Mouse (Mus musculus): ENCODE measurements around the gene Enox1. TPM values are rescaled to one million over a fixed set of nuclear protein-coding genes. Genes with fewer than 3 reads are reported as not detected.
"Not testable (repeated sequence)": the region's sequence is repeated elsewhere in the genome, so short reads cannot be mapped to it uniquely, and the experiment has no call there.

Enox1 gene
- 0.88 and 1.1 TPM in 2 replicates for polyA plus RNA-seq (2012; rRNA removed)

GRCm38 (mm10) chr14:77156222-77156910 lies at the start of gene Enox1:
Enox1 (plus strand) TSS chr14:77156763.
- WGBS: under 1% methylated on average over 73 of the region's 73 CpGs

GRCm38 (mm10) chr14:77110622-77111021 lies 45.9 kb upstream of the Enox1 start:
- WGBS: 90% methylated on average over 5 of the region's 5 CpGs

More at GRCm38 (mm10) chr14:77156222-77156910, at the start of gene Enox1:
- Histone ChIP-seq H3K4me1 (ENCODE audit: control insufficient read depth, insufficient read depth, low read length) (no peaks in the 10 kb centered on the region), H3K27ac (ENCODE audit: insufficient read depth, low read depth, low read length) (no peak within 1 kb of the TSS), H3K27me3 (replicated peaks; ENCODE audit: control insufficient read depth, insufficient read depth, low read length) (peaks cover 4% of the 10 kb centered on the region; the same call in 1 of the 2 replicates), H3K4me3 (ENCODE audit: insufficient read depth, low read depth, low read length) (peak within 1 kb of the TSS; percentile 42), H3K36me3 (ENCODE audit: control insufficient read depth, insufficient read depth, low read length) (no peaks in the 10 kb centered on the region)
- TF ChIP-seq POLR2A (IDR thresholded peaks at IDR 0.05; ENCODE audit: low read depth, low read length): no peak
- peak; percentile 23 for DNase-seq

GRCm38 (mm10) chr14:77130612-77131011 lies 26.0 kb upstream of the Enox1 start:
- H3K4me1 ChIP-seq (ENCODE audit: control insufficient read depth, insufficient read depth, low read length): no peaks in the 10 kb centered on the region
- no peaks in the 10 kb centered on the region for H3K27me3 ChIP-seq (replicated peaks; ENCODE audit: control insufficient read depth, insufficient read depth, low read length)
- 96% methylated on average over 5 of the region's 5 CpGs for WGBS
- no peak for DNase-seq
- H3K4me3 ChIP-seq (ENCODE audit: insufficient read depth, low read depth, low read length): no peak overlapping the region
- no peak for TF ChIP-seq POLR2A (IDR thresholded peaks at IDR 0.05; ENCODE audit: low read depth, low read length)
- no peak for TF ChIP-seq CTCF (conservative IDR thresholded peaks at IDR 0.05; ENCODE audit: insufficient read depth, insufficient read length, low read depth, low read length)
- H3K36me3 ChIP-seq (ENCODE audit: control insufficient read depth, insufficient read depth, low read length): no peaks in the 10 kb centered on the region
- H3K27ac ChIP-seq (ENCODE audit: insufficient read depth, low read depth, low read length): no peak overlapping the region

More at GRCm38 (mm10) chr14:77110622-77111021, 45.9 kb upstream of the Enox1 start:
- H3K36me3 ChIP-seq (ENCODE audit: control insufficient read depth, insufficient read depth, low read length); H3K27ac ChIP-seq (ENCODE audit: insufficient read depth, low read depth, low read length); H3K27me3 ChIP-seq (replicated peaks; ENCODE audit: control insufficient read depth, insufficient read depth, low read length); H3K4me1 ChIP-seq (ENCODE audit: control insufficient read depth, insufficient read depth, low read length); H3K4me3 ChIP-seq (ENCODE audit: insufficient read depth, low read depth, low read length); DNase-seq: not testable (repeated sequence)

- TF ChIP-seq CTCF (conservative IDR thresholded peaks at IDR 0.05; ENCODE audit: insufficient read depth, insufficient read length, low read depth, low read length): no peak
- no peak for TF ChIP-seq POLR2A (IDR thresholded peaks at IDR 0.05; ENCODE audit: low read depth, low read length)
- 63% methylated on average over 6 of the region's 6 CpGs for WGBS
- H3K4me3 ChIP-seq (ENCODE audit: insufficient read depth, low read depth, low read length): no peak overlapping the region
- H3K36me3 ChIP-seq (ENCODE audit: control insufficient read depth, insufficient read depth, low read length): no peaks in the 10 kb centered on the region
- H3K4me1 ChIP-seq (ENCODE audit: control insufficient read depth, insufficient read depth, low read length): peaks cover 3% of the 10 kb centered on the region; the same call in 1 of the 2 replicates
- no peak for DNase-seq
- H3K27ac ChIP-seq (ENCODE audit: insufficient read depth, low read depth, low read length): no peak overlapping the region
- H3K27me3 ChIP-seq (replicated peaks; ENCODE audit: control insufficient read depth, insufficient read depth, low read length): no peaks in the 10 kb centered on the region
These were observed 19.6 kb upstream of the Enox1 start for GRCm38 (mm10) chr14:77136936-77137335.

GRCm38 (mm10) chr14:77141324-77142282 lies 15.0 kb upstream of the Enox1 start:
- Histone ChIP-seq H3K27me3 (replicated peaks; ENCODE audit: control insufficient read depth, insufficient read depth, low read length) (no peaks in the 10 kb centered on the region), H3K36me3 (ENCODE audit: control insufficient read depth, insufficient read depth, low read length) (no peaks in the 10 kb centered on the region), H3K4me3 (ENCODE audit: insufficient read depth, low read depth, low read length) (no peak overlapping the region), H3K4me1 (ENCODE audit: control insufficient read depth, insufficient read depth, low read length) (peaks cover 3% of the 10 kb centered on the region; the same call in 1 of the 2 replicates), H3K27ac (ENCODE audit: insufficient read depth, low read depth, low read length) (no peak overlapping the region)
- 26% methylated on average over 17 of the region's 17 CpGs for WGBS
- peak; percentile 70 for DNase-seq
- no peak for TF ChIP-seq POLR2A (IDR thresholded peaks at IDR 0.05; ENCODE audit: low read depth, low read length)
- no peak for TF ChIP-seq CTCF (conservative IDR thresholded peaks at IDR 0.05; ENCODE audit: insufficient read depth, insufficient read length, low read depth, low read length)

- TF ChIP-seq CTCF (conservative IDR thresholded peaks at IDR 0.05; ENCODE audit: insufficient read depth, insufficient read length, low read depth, low read length) (no peak), POLR2A (IDR thresholded peaks at IDR 0.05; ENCODE audit: low read depth, low read length) (no peak)
- no peaks in the 10 kb centered on the region for H3K4me1 ChIP-seq (ENCODE audit: control insufficient read depth, insufficient read depth, low read length)
- H3K27me3 ChIP-seq (replicated peaks; ENCODE audit: control insufficient read depth, insufficient read depth, low read length): no peaks in the 10 kb centered on the region
- H3K27ac ChIP-seq (ENCODE audit: insufficient read depth, low read depth, low read length): no peak overlapping the region
- DNase-seq: no peak
- H3K4me3 ChIP-seq (ENCODE audit: insufficient read depth, low read depth, low read length): no peak overlapping the region
- H3K36me3 ChIP-seq (ENCODE audit: control insufficient read depth, insufficient read depth, low read length): no peaks in the 10 kb centered on the region
- 83% methylated on average over 4 of the region's 4 CpGs for WGBS
These were observed 11.5 kb upstream of the Enox1 start for GRCm38 (mm10) chr14:77145103-77145502.

- WGBS: 98% methylated on average over 1 of the region's 1 CpGs
- DNase-seq: no peak
- H3K36me3 ChIP-seq (ENCODE audit: control insufficient read depth, insufficient read depth, low read length): no peaks in the 10 kb centered on the region
- H3K4me1 ChIP-seq (ENCODE audit: control insufficient read depth, insufficient read depth, low read length): no peaks in the 10 kb centered on the region
- TF ChIP-seq CTCF (conservative IDR thresholded peaks at IDR 0.05; ENCODE audit: insufficient read depth, insufficient read length, low read depth, low read length): no peak
- no peak for TF ChIP-seq POLR2A (IDR thresholded peaks at IDR 0.05; ENCODE audit: low read depth, low read length)
- H3K4me3 ChIP-seq (ENCODE audit: insufficient read depth, low read depth, low read length): no peak overlapping the region
- H3K27ac ChIP-seq (ENCODE audit: insufficient read depth, low read depth, low read length): no peak overlapping the region
- no peaks in the 10 kb centered on the region for H3K27me3 ChIP-seq (replicated peaks; ENCODE audit: control insufficient read depth, insufficient read depth, low read length)
These were observed 8.9 kb upstream of the Enox1 start for GRCm38 (mm10) chr14:77147635-77148034.

Data from kidney, adult 2 months (tissue).